Mouse (Mus musculus) retina, postnatal 7 days (tissue): ENCODE results near the gene Mad2l1bp.

Experiments used
- DNase-seq: peaks from one replicate; pipeline ENCODE4 v3.0.0-alpha.2; 2012; ENCODE audit warnings: low read depth, low spot score

The Mad2l1bp gene

GRCm38 (mm10) chr17:46110402-46111289 is 42.7 kb downstream of the Mad2l1bp start, which contains the start of gene Mrps18a:
Gene Mrps18a, plus strand, starts transcription at chr17:46110986.
- peak; percentile 82 for DNase-seq

DNA sequence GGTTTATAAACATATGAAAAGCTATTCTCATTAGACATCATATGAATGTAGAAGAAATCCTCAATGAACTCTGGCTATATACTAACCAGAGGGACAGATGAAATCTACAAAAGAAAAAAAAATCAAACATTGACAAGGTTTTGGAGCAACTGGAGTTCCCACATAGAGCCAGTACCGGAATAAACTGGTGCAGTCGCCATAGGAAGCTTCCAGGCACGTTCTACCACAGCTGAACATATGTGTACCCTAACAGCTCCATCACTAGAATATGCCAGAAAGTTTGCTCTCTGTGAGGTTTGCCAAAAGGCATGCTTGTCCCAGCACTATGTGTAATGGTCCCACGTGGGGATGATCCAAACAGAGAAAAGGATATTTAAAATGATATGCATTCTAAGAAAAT is 45.1 kb downstream of the Mad2l1bp start:
- DNase-seq, result no peak

DNA sequence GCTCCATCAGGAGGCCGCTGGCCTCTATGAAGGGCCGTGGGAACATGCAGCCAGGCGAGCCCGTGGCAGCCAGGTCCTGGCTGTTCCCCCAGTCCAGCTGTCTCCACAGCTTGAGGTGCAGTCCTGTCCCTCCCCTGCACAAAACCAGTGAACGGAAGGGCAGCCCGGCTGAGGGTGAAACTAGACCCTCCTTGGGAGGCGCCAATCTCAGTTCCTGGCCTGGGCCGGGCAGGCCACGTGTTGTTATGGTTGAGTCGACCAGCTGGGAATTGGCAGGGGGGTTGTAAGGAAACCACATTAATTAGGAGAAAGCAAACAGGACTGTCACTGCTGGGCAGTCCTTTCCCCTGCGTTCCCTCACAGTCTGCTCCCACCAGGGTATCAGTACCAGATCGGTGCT is 48.9 kb downstream of the Mad2l1bp start:
- DNase-seq, result no peak

DNA sequence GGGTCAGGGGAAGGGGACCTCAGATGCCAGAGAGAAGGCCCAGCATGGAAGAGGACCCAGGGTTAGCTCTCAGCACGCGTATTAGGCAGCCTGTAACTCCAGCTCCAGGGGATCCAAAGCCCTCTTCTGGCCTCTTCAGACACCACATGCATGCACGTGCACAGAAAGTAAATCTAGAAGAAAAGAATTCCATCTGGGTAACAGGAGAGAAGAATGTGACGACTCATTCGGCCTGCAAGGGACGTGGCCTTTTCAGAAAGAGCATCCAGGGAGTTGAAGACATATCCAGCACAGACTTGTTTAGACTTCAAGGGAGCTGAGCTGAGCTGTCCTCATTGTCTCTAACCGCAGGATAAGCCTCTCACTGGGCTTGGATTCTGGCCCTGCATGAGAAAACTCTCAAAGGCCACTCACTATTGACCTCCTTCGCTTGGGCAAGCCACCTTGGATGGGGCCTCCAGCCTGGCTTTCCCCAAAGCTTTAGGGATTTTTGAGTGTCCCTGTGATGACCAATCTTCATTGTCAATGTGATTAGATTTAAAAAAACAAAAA is 50.7 kb downstream of the Mad2l1bp start:
- DNase-seq, result no peak

GRCm38 (mm10) chr17:46101906-46102305 is 51.4 kb downstream of the Mad2l1bp start:
- DNase-seq, result no peak

DNA sequence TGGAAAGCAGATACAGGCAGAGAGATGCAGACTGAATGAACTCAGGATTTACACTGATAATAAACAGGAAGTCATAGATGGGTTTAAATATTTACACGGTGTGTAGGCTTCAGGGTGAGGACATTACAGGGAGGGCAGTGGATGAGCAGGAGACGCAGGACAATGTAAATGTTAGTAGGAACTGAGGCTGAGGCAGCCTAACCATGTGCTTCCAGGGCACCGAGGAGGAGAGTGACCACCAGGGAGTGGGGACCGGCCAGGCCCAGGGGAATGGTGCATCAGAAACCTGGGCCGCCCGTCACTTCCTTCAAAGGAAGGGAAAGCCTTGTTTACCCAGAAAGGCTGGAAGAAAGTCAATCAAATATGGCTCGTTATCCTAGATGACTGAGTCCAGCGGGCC is 54.8 kb downstream of the Mad2l1bp start:
- no peak for DNase-seq
